Mouse (Mus musculus): ENCODE measurements around the gene Stx2.
"Not testable (repeated sequence)": the region's sequence is repeated elsewhere in the genome, so short reads cannot be mapped to it uniquely, and the experiment has no call there.

Gene Stx2

GRCm38 (mm10) chr5:129008008-129008407 is 366 bp downstream of the Stx2 start:
- DNase-seq: no peak

- peak; percentile 96 for DNase-seq
These were observed 1.0 kb downstream of the Stx2 start for GRCm38 (mm10) chr5:129007105-129007957.

- peak; percentile 95 for DNase-seq
These were observed 2.2 kb downstream of the Stx2 start for GRCm38 (mm10) chr5:129006031-129006788.

GRCm38 (mm10) chr5:129005416-129005815 is 3.0 kb downstream of the Stx2 start:
- DNase-seq: peak; percentile 95

GRCm38 (mm10) chr5:129002571-129003011 is 5.8 kb downstream of the Stx2 start:
- peak; percentile 97 for DNase-seq

GRCm38 (mm10) chr5:129000706-129001468 is 7.5 kb downstream of the Stx2 start:
- peak; percentile 94 for DNase-seq

GRCm38 (mm10) chr5:128987141-128987954 is 21.0 kb downstream of the Stx2 start:
- no peak for DNase-seq

- DNase-seq: no peak
These were observed 22.4 kb downstream of the Stx2 start for GRCm38 (mm10) chr5:128985946-128986345.

GRCm38 (mm10) chr5:128984536-128984935 is 23.8 kb downstream of the Stx2 start:
- no peak for DNase-seq

- peak; percentile 82 for DNase-seq
These were observed 26.8 kb downstream of the Stx2 start for GRCm38 (mm10) chr5:128981607-128982006.

GRCm38 (mm10) chr5:128980857-128981256 is 27.5 kb downstream of the Stx2 start:
- DNase-seq: no peak

GRCm38 (mm10) chr5:128978957-128979356 is 29.4 kb downstream of the Stx2 start:
- no peak for DNase-seq

- DNase-seq: not testable (repeated sequence)
These were observed 30.9 kb downstream of the Stx2 start for GRCm38 (mm10) chr5:128977466-128977865.

- DNase-seq: peak; percentile 79
These were observed 32.1 kb downstream of the Stx2 start for GRCm38 (mm10) chr5:128976266-128976665.

GRCm38 (mm10) chr5:128971298-128971697 is 37.1 kb downstream of the Stx2 start:
- no peak for DNase-seq

- DNase-seq: no peak
These were observed 37.5 kb downstream of the Stx2 start for GRCm38 (mm10) chr5:128970878-128971277.

GRCm38 (mm10) chr5:128964353-128964752 is 44.0 kb downstream of the Stx2 start:
- no peak for DNase-seq

GRCm38 (mm10) chr5:128958916-128959315 is 49.5 kb downstream of the Stx2 start:
- no peak for DNase-seq

- peak; percentile 79 for DNase-seq
These were observed 54.0 kb downstream of the Stx2 start for GRCm38 (mm10) chr5:128954371-128954770.

- peak; percentile 81 for DNase-seq
These were observed 54.9 kb downstream of the Stx2 start, which contains the start of gene Rimbp2 for GRCm38 (mm10) chr5:128953278-128954070. Gene Rimbp2, minus strand, starts transcription at chr5:128953486.

Measured in heart, adult 11 months (tissue).